Mouse (Mus musculus) lung, postnatal 0 days (tissue): ENCODE results near the gene Syngap1. TPM values are rescaled to one million over a fixed set of nuclear protein-coding genes. Genes with fewer than 3 reads are reported as not detected.

Source experiments
- ATAC-seq: fragments of 200-750 bp; cut with Nextera tagmentation; 2 replicates; pipeline ENCODE4 v1.8.0; 2017; ENCODE audit warnings: moderate library complexity
- DNase-seq: peaks from one replicate; pipeline ENCODE4 v3.0.0-alpha.2; 2016; ENCODE audit warnings: low spot score
- H3K27ac ChIP-seq: fragments of 300-500 bp; sonication (generic); 2 replicates; pipeline ENCODE4 v1.5.1; 2014; ENCODE audit warnings: antibody characterized with exemption, mild to moderate bottlenecking, low read length, mixed read lengths
- H3K27me3 ChIP-seq: fragments of 300-500 bp; sonication (generic); replicated peaks from 2 replicates; pipeline ENCODE4 v1.6.1; 2014; ENCODE audit warnings: low read length, mixed read lengths; ENCODE audit not compliant: insufficient read depth
- H3K36me3 ChIP-seq: fragments of 300-500 bp; sonication (generic); 2 replicates; pipeline ENCODE4 v1.6.1; 2014; ENCODE audit warnings: low read length, mixed read lengths; ENCODE audit not compliant: insufficient read depth
- H3K4me1 ChIP-seq: fragments of 300-500 bp; sonication (generic); 2 replicates; pipeline ENCODE4 v1.6.1; 2014; ENCODE audit warnings: antibody characterized with exemption, low read depth, low read length, mixed read lengths; ENCODE audit not compliant: insufficient read depth
- H3K4me2 ChIP-seq: fragments of 300-500 bp; sonication (generic); replicated peaks from 2 replicates; pipeline ENCODE4 v1.6.1; 2014; ENCODE audit warnings: low read depth, mild to moderate bottlenecking, low read length, moderate library complexity, mixed read lengths
- H3K4me3 ChIP-seq: fragments of 300-500 bp; sonication (generic); 2 replicates; pipeline ENCODE4 v1.5.1; 2014; ENCODE audit warnings: low read depth, low read length
- H3K9ac ChIP-seq: fragments of 300-500 bp; sonication (generic); replicated peaks from 2 replicates; pipeline ENCODE4 v1.6.1; 2014; ENCODE audit warnings: low read depth, mild to moderate bottlenecking
- H3K9me3 ChIP-seq: fragments of 300-500 bp; sonication (generic); 2 replicates; pipeline ENCODE4 v1.6.1; 2016; ENCODE audit warnings: low read length, mixed read lengths
- CTCF ChIP-seq: IDR thresholded peaks from 2 replicates; pipeline ENCODE4 v1.5.1; 2016; ENCODE audit warnings: antibody characterized with exemption, mild to moderate bottlenecking
- EP300 ChIP-seq: IDR thresholded peaks from 2 replicates; pipeline ENCODE4 v1.6.1; 2016; ENCODE audit warnings: antibody characterized with exemption, mild to moderate bottlenecking, control low read depth
- WGBS: fragments of 180-500 bp; shearing (Covaris S2); extraction: QIAGEN DNeasy Blood & Tissue Kit; methylation state at CpG from one replicate; pipeline ENCODE4 v1.1.7; 2014; 5-methylcytosine and 5-hydroxymethylcytosine counted together
- polyA plus RNA-seq: library from polyadenylated mRNA; unstranded; fragments of >200 nt; fragmentation: Nextera tagmentation; extraction: Ambion mirVana; gene quantifications from 2 replicates; pipeline ENCODE4 v1.2.1, GENCODE M21; 2015

Gene Syngap1
- polyA plus RNA-seq, 1 experiment from 2014 or later: 1.0 TPM

- Histone ChIP-seq H3K9me3 (no peaks in the 10 kb centered on the region), H3K27me3 (no peaks in the 10 kb centered on the region), H3K4me1 (no peaks in the 10 kb centered on the region), H3K27ac (no peak overlapping the region), H3K4me2 (no peak overlapping the region), H3K36me3 (0 out of 2 replicates have a peak, but pooled peaks cover 4% of the 10 kb centered on the region), H3K9ac (no peak overlapping the region), H3K4me3 (no peak overlapping the region)
- WGBS: 93% methylated on average over 21 of the region's 21 CpGs
- DNase-seq (no peak), ATAC-seq (no peak)
- TF ChIP-seq CTCF: no peak
- no peak for TF ChIP-seq EP300
Measured at GRCm38 (mm10) chr17:26961572-26962240, 20.7 kb downstream of the Syngap1 start.

- Histone ChIP-seq H3K4me1 (no peaks in the 10 kb centered on the region), H3K4me2 (no peak overlapping the region), H3K4me3 (no peak overlapping the region), H3K27me3 (no peaks in the 10 kb centered on the region), H3K36me3 (0 out of 2 replicates have a peak, but pooled peaks cover 3% of the 10 kb centered on the region), H3K27ac (no peak overlapping the region), H3K9me3 (no peaks in the 10 kb centered on the region), H3K9ac (no peak overlapping the region)
- ATAC-seq (no peak), DNase-seq (no peak)
- TF ChIP-seq EP300: no peak
- TF ChIP-seq CTCF: no peak
- WGBS: 82% methylated on average over 11 of the region's 11 CpGs
Measured at GRCm38 (mm10) chr17:26966993-26967392, 25.9 kb downstream of the Syngap1 start.

- TF ChIP-seq EP300 (no peak), CTCF (no peak)
- no peak overlapping the region for H3K27ac ChIP-seq
- WGBS: 84% methylated on average over 6 of the region's 6 CpGs
- no peaks in the 10 kb centered on the region for H3K4me1 ChIP-seq
- ATAC-seq (no peak), DNase-seq (no peak)
- H3K9me3 ChIP-seq: no peaks in the 10 kb centered on the region
- no peak overlapping the region for H3K9ac ChIP-seq
- H3K4me3 ChIP-seq: no peak overlapping the region
- H3K27me3 ChIP-seq: no peaks in the 10 kb centered on the region
- no peak overlapping the region for H3K4me2 ChIP-seq
- H3K36me3 ChIP-seq: 0 out of 2 replicates have a peak, but pooled peaks cover 3% of the 10 kb centered on the region
Measured at GRCm38 (mm10) chr17:26967477-26967876, 26.4 kb downstream of the Syngap1 start.

GRCm38 (mm10) chr17:26968200-26968611 lies 27.2 kb downstream of the Syngap1 start:
- TF ChIP-seq CTCF: no peak
- TF ChIP-seq EP300: no peak
- Histone ChIP-seq H3K4me2 (no peak overlapping the region), H3K36me3 (0 out of 2 replicates have a peak, but pooled peaks cover 3% of the 10 kb centered on the region), H3K9me3 (no peaks in the 10 kb centered on the region), H3K9ac (no peak overlapping the region), H3K27ac (no peak overlapping the region), H3K4me1 (no peaks in the 10 kb centered on the region), H3K27me3 (no peaks in the 10 kb centered on the region), H3K4me3 (no peak overlapping the region)
- DNase-seq: no peak
- ATAC-seq: no peak
- 79% methylated on average over 6 of the region's 6 CpGs for WGBS

GRCm38 (mm10) chr17:26969257-26969656 lies 28.2 kb downstream of the Syngap1 start:
- Histone ChIP-seq H3K27me3 (no peaks in the 10 kb centered on the region), H3K36me3 (0 out of 2 replicates have a peak, but pooled peaks cover 3% of the 10 kb centered on the region), H3K4me1 (peaks cover 6% of the 10 kb centered on the region; the same call in 1 of the 2 replicates), H3K4me2 (no peak overlapping the region), H3K27ac (no peak overlapping the region), H3K9me3 (no peaks in the 10 kb centered on the region), H3K9ac (no peak overlapping the region), H3K4me3 (no peak overlapping the region)
- ATAC-seq (no peak), DNase-seq (no peak)
- TF ChIP-seq EP300 (no peak), CTCF (no peak)
- WGBS: 74% methylated on average over 6 of the region's 6 CpGs

GRCm38 (mm10) chr17:26970221-26970620 lies 29.2 kb downstream of the Syngap1 start:
- DNase-seq (no peak), ATAC-seq (no peak)
- 0 out of 2 replicates have a peak, but pooled peaks cover 3% of the 10 kb centered on the region for H3K36me3 ChIP-seq
- H3K9me3 ChIP-seq: no peaks in the 10 kb centered on the region
- no peak overlapping the region for H3K4me2 ChIP-seq
- no peak overlapping the region for H3K9ac ChIP-seq
- peaks cover 6% of the 10 kb centered on the region; the same call in 1 of the 2 replicates for H3K4me1 ChIP-seq
- no peak for TF ChIP-seq EP300
- no peak for TF ChIP-seq CTCF
- no peaks in the 10 kb centered on the region for H3K27me3 ChIP-seq
- no peak overlapping the region for H3K4me3 ChIP-seq
- 52% methylated on average over 5 of the region's 12 CpGs for WGBS
- no peak overlapping the region for H3K27ac ChIP-seq
